Mouse (Mus musculus) megakaryocyte, embryonic 14.5 days (primary cell): ENCODE results near the gene Tex38.

Experiments
- FLI1 ChIP-seq: IDR thresholded peaks from 2 replicates; pipeline ENCODE4 v1.6.1; 2012; ENCODE audit warnings: low read length, inconsistent platforms, mixed read lengths
- GATA1 ChIP-seq: IDR thresholded peaks from 3 replicates; pipeline ENCODE4 v1.6.1; 2012; ENCODE audit warnings: mixed read lengths, low read length, inconsistent platforms, borderline replicate concordance

DNA sequence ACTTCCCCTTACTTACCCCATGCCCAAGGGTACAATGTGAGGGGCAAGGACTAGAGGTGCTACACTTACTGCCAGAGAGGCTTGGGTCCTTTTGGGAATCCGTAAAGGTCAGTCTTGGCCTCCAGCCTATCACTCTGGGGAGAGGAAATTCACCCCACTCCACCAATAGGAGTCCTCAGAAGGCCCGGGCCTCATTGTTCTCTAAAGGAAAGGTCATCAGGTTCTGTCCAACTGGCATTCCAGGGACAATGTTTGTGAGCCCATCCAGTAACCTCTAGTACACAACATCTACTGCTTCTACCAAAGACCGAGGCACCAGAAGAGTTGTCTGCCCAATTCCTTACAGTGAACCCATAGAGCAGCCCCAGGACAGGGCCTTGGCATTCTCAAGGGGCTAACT, at the start of gene Tex38:
- TF ChIP-seq GATA1 = no peak
- TF ChIP-seq FLI1 = no peak
